7 mouse cellular contexts compared by ENCODE assay signal in genomic region chr5:117358248-117358630, GRCm38 (mm10). TPM values are rescaled to one million over a fixed set of nuclear protein-coding genes. Genes with fewer than 3 reads are reported as not detected.
DNase-seq lines count a peak whose midpoint lies in the region; ATAC-seq lines count a peak whose summit lies in the region.

No protein-coding gene starts in this region.

- peak overlapping the region; percentile 84 for H3K4me2 ChIP-seq in neural tube, embryonic 11.5 days (ENCODE audit: low read depth)
- peak overlapping the region; percentile 88 for H3K4me2 ChIP-seq in embryonic facial prominence, embryonic 11.5 days (ENCODE audit: low read depth, low read length)
- peak overlapping the region; percentile 93 for H3K4me2 ChIP-seq in limb, embryonic 11.5 days (ENCODE audit: low read depth, severe bottlenecking)
- H3K4me2 ChIP-seq in stomach, embryonic 16.5 days (ENCODE audit: low read depth, low read length) = peak overlapping the region; percentile 93

- no peaks in the 10 kb centered on the region for H3K27me3 ChIP-seq in neural tube, embryonic 11.5 days (ENCODE audit: control insufficient read depth, insufficient read depth, low read length)
- no peaks in the 10 kb centered on the region for H3K27me3 ChIP-seq in embryonic facial prominence, embryonic 11.5 days (ENCODE audit: control insufficient read depth, insufficient read depth, low read length)
- no peaks in the 10 kb centered on the region for H3K27me3 ChIP-seq in limb, embryonic 11.5 days (ENCODE audit: control insufficient read depth, insufficient read depth, low read length)
- H3K27me3 ChIP-seq in stomach, embryonic 16.5 days (ENCODE audit: control insufficient read depth, insufficient read depth, low read length) = no peaks in the 10 kb centered on the region

- H3K9ac ChIP-seq in neural tube, embryonic 11.5 days (ENCODE audit: low read length) = peak overlapping the region; percentile 85
- peak overlapping the region; percentile 86 for H3K9ac ChIP-seq in embryonic facial prominence, embryonic 11.5 days (replicated peaks; ENCODE audit: low read length)
- peak overlapping the region; percentile 68; the same call in 1 of the 2 replicates for H3K9ac ChIP-seq in limb, embryonic 11.5 days (ENCODE audit: low read length)
- H3K9ac ChIP-seq in stomach, embryonic 16.5 days (ENCODE audit: low read length) = peak overlapping the region; percentile 97

- 11% methylated on average over 6 of the region's 6 CpGs for WGBS in neural tube, embryonic 11.5 days
- 12% methylated on average over 6 of the region's 6 CpGs for WGBS in embryonic facial prominence, embryonic 11.5 days
- 11% methylated on average over 6 of the region's 6 CpGs for WGBS in limb, embryonic 11.5 days
- 11% methylated on average over 6 of the region's 6 CpGs for WGBS in stomach, embryonic 16.5 days

- peak overlapping the region; percentile 76 for H3K4me3 ChIP-seq in neural tube, embryonic 11.5 days (ENCODE audit: low read depth, low read length)
- H3K4me3 ChIP-seq in embryonic facial prominence, embryonic 11.5 days (ENCODE audit: low read depth, low read length) = peak overlapping the region; percentile 88
- H3K4me3 ChIP-seq in limb, embryonic 11.5 days (ENCODE audit: low read depth, low read length) = peak overlapping the region; percentile 94
- peak overlapping the region; percentile 100 for H3K4me3 ChIP-seq in stomach, embryonic 16.5 days (replicated peaks; ENCODE audit: low read length)

- no peaks in the 10 kb centered on the region for H3K36me3 ChIP-seq in neural tube, embryonic 11.5 days (ENCODE audit: control insufficient read depth, insufficient read depth, low read length)
- no peaks in the 10 kb centered on the region for H3K36me3 ChIP-seq in embryonic facial prominence, embryonic 11.5 days (replicated peaks; ENCODE audit: control insufficient read depth, insufficient read depth, low read depth, low read length)
- no peaks in the 10 kb centered on the region for H3K36me3 ChIP-seq in limb, embryonic 11.5 days (ENCODE audit: control insufficient read depth, insufficient read depth, low read length)
- no peaks in the 10 kb centered on the region for H3K36me3 ChIP-seq in stomach, embryonic 16.5 days (ENCODE audit: control insufficient read depth, insufficient read depth, low read length)

- ATAC-seq in neural tube, embryonic 11.5 days (ENCODE audit: insufficient read depth, low FRiP score, low TSS enrichment) = no peak
- no peak for ATAC-seq in embryonic facial prominence, embryonic 11.5 days (replicated peaks; ENCODE audit: insufficient number of reproducible peaks, low FRiP score, low TSS enrichment, low read depth)
- no peak for ATAC-seq in limb, embryonic 11.5 days (ENCODE audit: insufficient number of reproducible peaks, low FRiP score, low TSS enrichment, low read depth)
- ATAC-seq in stomach, embryonic 16.5 days (ENCODE audit: insufficient read depth, low FRiP score) = no peak

- peak overlapping the region; percentile 77; the same call in 1 of the 2 replicates for H3K27ac ChIP-seq in neural tube, embryonic 11.5 days (ENCODE audit: low read depth, low read length)
- no peak overlapping the region; the same call in 1 of the 2 replicates for H3K27ac ChIP-seq in embryonic facial prominence, embryonic 11.5 days (replicated peaks; ENCODE audit: low read depth, low read length)
- no peak overlapping the region for H3K27ac ChIP-seq in limb, embryonic 11.5 days (replicated peaks; ENCODE audit: low read depth, low read length)
- peak overlapping the region; percentile 95 for H3K27ac ChIP-seq in stomach, embryonic 16.5 days (ENCODE audit: low read length)

- peaks cover 6% of the 10 kb centered on the region; the same call in 1 of the 2 replicates for H3K4me1 ChIP-seq in neural tube, embryonic 11.5 days (ENCODE audit: control insufficient read depth, insufficient read depth, low read length)
- H3K4me1 ChIP-seq in embryonic facial prominence, embryonic 11.5 days (ENCODE audit: control insufficient read depth, insufficient read depth, low read length) = peaks cover 10% of the 10 kb centered on the region; the same call in 1 of the 2 replicates
- peaks cover 13% of the 10 kb centered on the region for H3K4me1 ChIP-seq in limb, embryonic 11.5 days (ENCODE audit: control insufficient read depth, insufficient read depth, low read length)
- H3K4me1 ChIP-seq in stomach, embryonic 16.5 days (ENCODE audit: control insufficient read depth, insufficient read depth, low read length) = peaks cover 42% of the 10 kb centered on the region

- DNase-seq in neural tube, embryonic 11.5 days (ENCODE audit: low spot score) = no peak
- no peak for DNase-seq in neural tube, embryonic 10.5 days (ENCODE audit: extremely low spot score, low spot score)
- no peak for DNase-seq in embryonic facial prominence, embryonic 11.5 days (ENCODE audit: low spot score)
- no peak for DNase-seq in limb, embryonic 11.5 days (ENCODE audit: low spot score)
- no peak for DNase-seq in right cerebral cortex, postnatal 25 days
- DNase-seq in kidney, postnatal 36 days = no peak

- H3K9me3 ChIP-seq in neural tube, embryonic 11.5 days (ENCODE audit: control insufficient read depth, low read length) = no peaks in the 10 kb centered on the region
- no peaks in the 10 kb centered on the region for H3K9me3 ChIP-seq in embryonic facial prominence, embryonic 11.5 days (replicated peaks; ENCODE audit: control insufficient read depth, low read length)
- H3K9me3 ChIP-seq in limb, embryonic 11.5 days (ENCODE audit: control insufficient read depth, low read length) = no peaks in the 10 kb centered on the region
- no peaks in the 10 kb centered on the region for H3K9me3 ChIP-seq in stomach, embryonic 16.5 days (replicated peaks; ENCODE audit: control insufficient read depth, low read length)

RNA-seq across cellular contexts. Expression of gene Wsb2, which starts 1.1 kb away (rescaled TPM):
- 92.2 and 99.2 TPM in 2 replicates for polyA plus RNA-seq in neural tube, embryonic 11.5 days (2014; fragmentation: Nextera tagmentation; extraction: Ambion mirVana)
- 53.6 and 54.1 TPM in 2 replicates for polyA plus RNA-seq in embryonic facial prominence, embryonic 11.5 days (2014; fragmentation: Nextera tagmentation; extraction: Ambion mirVana)
- polyA plus RNA-seq in limb, embryonic 11.5 days (2014; fragmentation: Nextera tagmentation; extraction: Ambion mirVana) = 38.7 and 43.0 TPM in 2 replicates
- polyA plus RNA-seq in stomach, embryonic 16.5 days (2015; fragmentation: Nextera tagmentation; extraction: Ambion mirVana) = 34.1 and 35.0 TPM in 2 replicates

RNA-seq across cellular contexts. Expression of gene Rfc5, which starts 30.6 kb away (rescaled TPM):
- 84.9 and 90.2 TPM in 2 replicates for polyA plus RNA-seq in neural tube, embryonic 11.5 days (2014; fragmentation: Nextera tagmentation; extraction: Ambion mirVana)
- 105 and 115 TPM in 2 replicates for polyA plus RNA-seq in embryonic facial prominence, embryonic 11.5 days (2014; fragmentation: Nextera tagmentation; extraction: Ambion mirVana)
- polyA plus RNA-seq in limb, embryonic 11.5 days (2014; fragmentation: Nextera tagmentation; extraction: Ambion mirVana) = 121 and 123 TPM in 2 replicates
- polyA plus RNA-seq in stomach, embryonic 16.5 days (2015; fragmentation: Nextera tagmentation; extraction: Ambion mirVana) = 75.9 and 88.6 TPM in 2 replicates

RNA-seq across cellular contexts. Expression of gene Vsig10, which starts 39.4 kb away (rescaled TPM):
- 1.4 and 2.0 TPM in 2 replicates for polyA plus RNA-seq in neural tube, embryonic 11.5 days (2014; fragmentation: Nextera tagmentation; extraction: Ambion mirVana)
- 0.84 and 3.2 TPM in 2 replicates for polyA plus RNA-seq in embryonic facial prominence, embryonic 11.5 days (2014; fragmentation: Nextera tagmentation; extraction: Ambion mirVana)
- 2.1 and 2.7 TPM in 2 replicates for polyA plus RNA-seq in limb, embryonic 11.5 days (2014; fragmentation: Nextera tagmentation; extraction: Ambion mirVana)
- polyA plus RNA-seq in stomach, embryonic 16.5 days (2015; fragmentation: Nextera tagmentation; extraction: Ambion mirVana) = 20.7 and 22.5 TPM in 2 replicates

RNA-seq across cellular contexts. Expression of gene Ksr2, which starts 55.6 kb away (rescaled TPM):
- polyA plus RNA-seq in neural tube, embryonic 11.5 days (2014; fragmentation: Nextera tagmentation; extraction: Ambion mirVana) = 1.1 and 1.4 TPM in 2 replicates
- 0.35 and 0.38 TPM in 2 replicates for polyA plus RNA-seq in embryonic facial prominence, embryonic 11.5 days (2014; fragmentation: Nextera tagmentation; extraction: Ambion mirVana)
- polyA plus RNA-seq in limb, embryonic 11.5 days (2014; fragmentation: Nextera tagmentation; extraction: Ambion mirVana) = 0.06 and 0.11 TPM in 2 replicates
- polyA plus RNA-seq in stomach, embryonic 16.5 days (2015; fragmentation: Nextera tagmentation; extraction: Ambion mirVana) = 0.19 and 0.36 TPM in 2 replicates

Comparison
In these comparisons a context has a peak if more than half of its experiments do, and no peak if none do; other contexts are left out.
1. H3K27ac ChIP-seq: peak in neural tube, embryonic 11.5 days (single experiment) and stomach, embryonic 16.5 days (single experiment); none in embryonic facial prominence, embryonic 11.5 days (single experiment) and limb, embryonic 11.5 days (single experiment).
2. Peak in every context shown above with its lines, with median percentiles within 50 percentile points of each other: H3K4me2 ChIP-seq, H3K4me3 ChIP-seq and H3K9ac ChIP-seq.